In the genomic region with DNA sequence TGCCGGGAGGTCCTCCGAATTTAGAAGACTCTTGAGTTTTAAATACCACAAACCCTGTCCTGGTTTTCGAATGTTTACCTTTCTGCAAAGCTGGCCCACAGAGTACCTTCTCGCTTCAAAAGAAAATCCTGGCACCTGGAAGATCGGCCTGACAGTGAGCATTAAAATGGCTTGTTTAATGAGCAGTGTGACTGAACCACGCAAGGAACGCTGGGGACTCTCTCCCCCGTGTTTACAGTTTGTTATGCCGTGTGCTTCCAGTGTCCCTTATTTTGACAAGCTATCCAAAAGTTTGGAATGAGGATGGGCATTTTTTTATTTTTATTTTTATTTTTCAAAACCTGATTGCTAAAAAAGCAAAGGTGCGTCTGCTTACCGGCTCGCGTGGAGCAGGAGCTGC, we compare ENCODE assay signal across 8 mouse cellular contexts.
A peak's percentile ranks its signal among the peaks of the same experiment; 100 is the strongest.
DNase-seq lines count a peak whose midpoint lies in the region; ATAC-seq and TF ChIP-seq lines count a peak whose summit lies in the region.

No protein-coding gene starts in this region.

- H3K27ac ChIP-seq in layer of hippocampus, adult 2 months: no peak overlapping the region
- H3K27ac ChIP-seq in forebrain, embryonic 11.5 days (ENCODE audit: low read depth, low read length): no peak overlapping the region
- no peak overlapping the region for H3K27ac ChIP-seq in limb, embryonic 11.5 days (replicated peaks; ENCODE audit: low read depth, low read length)
- H3K27ac ChIP-seq in neural tube, embryonic 13.5 days (replicated peaks): no peak overlapping the region

- H3K4me2 ChIP-seq in forebrain, embryonic 11.5 days (ENCODE audit: low read depth, low read length, severe bottlenecking): peak overlapping the region; percentile 34
- peak overlapping the region; percentile 44 for H3K4me2 ChIP-seq in limb, embryonic 11.5 days (ENCODE audit: low read depth, severe bottlenecking)
- H3K4me2 ChIP-seq in neural tube, embryonic 13.5 days: peak overlapping the region; percentile 60

- TF ChIP-seq CTCF in layer of hippocampus, adult 2 months (conservative IDR thresholded peaks at IDR 0.05): no peak

- DNase-seq in layer of hippocampus, adult 2 months (ENCODE audit: low spot score in 2 of 2): no peak
- DNase-seq in layer of hippocampus, adult 8-10 months (ENCODE audit: low spot score in 2 of 2): no peak
- no peak for DNase-seq in forebrain, embryonic 11.5 days (ENCODE audit: low spot score)
- DNase-seq in limb, embryonic 11.5 days (ENCODE audit: low spot score): peak; percentile 22
- DNase-seq in spleen, adult 12 weeks (ENCODE audit: low spot score): no peak
- no peak for DNase-seq in left cerebral cortex, adult 18-20 months (ENCODE audit: low spot score in 2 of 2)
- no peak for DNase-seq in urinary bladder, postnatal 25 days (ENCODE audit: low spot score)

- H3K36me3 ChIP-seq in forebrain, embryonic 11.5 days (ENCODE audit: control insufficient read depth, insufficient read depth, low read length): no peaks in the 10 kb centered on the region
- no peaks in the 10 kb centered on the region for H3K36me3 ChIP-seq in limb, embryonic 11.5 days (ENCODE audit: control insufficient read depth, insufficient read depth, low read length)
- H3K36me3 ChIP-seq in neural tube, embryonic 13.5 days: no peaks in the 10 kb centered on the region

- H3K9ac ChIP-seq in forebrain, embryonic 11.5 days (ENCODE audit: low read length): no peak overlapping the region
- H3K9ac ChIP-seq in limb, embryonic 11.5 days (ENCODE audit: low read length): no peak overlapping the region
- H3K9ac ChIP-seq in neural tube, embryonic 13.5 days: 0 out of 2 replicates have a peak overlapping the region, but pooled peaks have one; percentile 14

- H3K4me1 ChIP-seq in forebrain, embryonic 11.5 days (replicated peaks; ENCODE audit: control insufficient read depth, insufficient read depth, low read length): peaks cover 2% of the 10 kb centered on the region; the same call in 1 of the 2 replicates
- 0 out of 2 replicates have a peak, but pooled peaks cover 3% of the 10 kb centered on the region for H3K4me1 ChIP-seq in limb, embryonic 11.5 days (ENCODE audit: control insufficient read depth, insufficient read depth, low read length)
- H3K4me1 ChIP-seq in neural tube, embryonic 13.5 days (replicated peaks): peaks cover 12% of the 10 kb centered on the region

- 46% methylated on average over 13 of the region's 13 CpGs for WGBS in forebrain, embryonic 11.5 days
- WGBS in limb, embryonic 11.5 days: 38% methylated on average over 13 of the region's 13 CpGs
- 45% methylated on average over 13 of the region's 13 CpGs for WGBS in neural tube, embryonic 13.5 days

- no peak for ATAC-seq in forebrain, embryonic 11.5 days (replicated peaks; ENCODE audit: low FRiP score)
- no peak for ATAC-seq in limb, embryonic 11.5 days (ENCODE audit: insufficient number of reproducible peaks, low FRiP score, low TSS enrichment, low read depth)
- no peak for ATAC-seq in neural tube, embryonic 13.5 days (ENCODE audit: low read depth)

- peaks cover 9% of the 10 kb centered on the region for H3K27me3 ChIP-seq in forebrain, embryonic 11.5 days (ENCODE audit: control insufficient read depth, insufficient read depth, low read length)
- H3K27me3 ChIP-seq in limb, embryonic 11.5 days (ENCODE audit: control insufficient read depth, insufficient read depth, low read length): no peaks in the 10 kb centered on the region; the same call in 1 of the 2 replicates
- peaks cover 3% of the 10 kb centered on the region; the same call in 1 of the 2 replicates for H3K27me3 ChIP-seq in neural tube, embryonic 13.5 days

- H3K9me3 ChIP-seq in forebrain, embryonic 11.5 days (ENCODE audit: control insufficient read depth, low read length): no peaks in the 10 kb centered on the region
- no peaks in the 10 kb centered on the region for H3K9me3 ChIP-seq in limb, embryonic 11.5 days (ENCODE audit: control insufficient read depth, low read length)
- H3K9me3 ChIP-seq in neural tube, embryonic 13.5 days: no peaks in the 10 kb centered on the region

- H3K4me3 ChIP-seq in layer of hippocampus, adult 2 months: peak overlapping the region; percentile 34
- peak overlapping the region; percentile 6 for H3K4me3 ChIP-seq in forebrain, embryonic 11.5 days (ENCODE audit: low read depth, low read length)
- H3K4me3 ChIP-seq in limb, embryonic 11.5 days (ENCODE audit: low read depth, low read length): 0 out of 2 replicates have a peak overlapping the region, but pooled peaks have one; percentile 7
- peak overlapping the region; percentile 31 for H3K4me3 ChIP-seq in neural tube, embryonic 13.5 days
